Mouse (Mus musculus) kidney, postnatal 36 days (tissue): Measurements from ENCODE around the gene Crot.
"Not testable (repeated sequence)": the region's sequence is repeated elsewhere in the genome, so short reads cannot be mapped to it uniquely, and the experiment has no call there.

Experiments used
- DNase-seq, 2 experiments: peaks; one replicate each; pipeline ENCODE4 v3.0.0; 2021 to 2022; ENCODE audit warnings: mixed read lengths in 2 of 2

Crot gene

GRCm38 (mm10) chr5:8995966-8996685 is 998 bp downstream of the Crot start:
- DNase-seq, result no peak

DNA sequence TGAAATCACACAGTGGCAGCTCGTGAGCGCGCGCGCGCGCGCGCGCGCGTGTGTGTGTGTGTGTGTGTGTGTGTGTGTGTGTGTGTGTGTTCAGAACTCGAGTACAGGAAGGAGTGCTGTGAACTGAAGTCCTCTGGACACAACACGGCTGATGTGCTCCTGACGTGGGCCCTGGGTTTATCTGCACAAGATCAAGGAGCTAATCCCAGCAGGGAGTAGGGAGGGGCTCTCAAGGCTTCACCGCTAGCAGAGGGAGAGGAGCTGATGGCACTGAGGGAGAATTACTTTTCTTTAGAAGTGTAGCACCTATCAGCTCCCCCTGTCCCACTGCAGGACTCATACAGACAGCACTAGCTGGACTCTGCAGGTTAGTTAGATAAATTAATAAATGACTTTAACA is 5.5 kb downstream of the Crot start:
- DNase-seq, result no peak

DNA sequence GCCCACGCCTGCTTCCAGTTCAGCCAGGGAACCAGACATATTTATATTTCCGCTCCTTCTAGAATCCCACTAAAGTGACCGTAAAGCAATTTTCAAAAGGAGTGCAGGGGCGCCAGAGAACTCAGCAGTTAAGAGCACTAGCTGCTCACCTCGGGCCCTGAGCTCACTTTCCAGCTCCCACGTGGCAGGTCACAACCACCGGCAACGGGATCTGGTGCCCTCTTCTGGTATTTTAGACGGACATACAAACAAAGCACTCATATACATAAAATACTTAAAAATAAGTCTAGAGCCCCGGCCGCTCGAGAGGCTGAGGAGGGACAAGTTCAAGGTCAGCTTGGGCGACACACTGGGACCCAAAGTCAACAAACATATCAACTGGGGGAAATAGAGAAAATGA is 6.6 kb downstream of the Crot start:
- peak in 1 of 2 experiments; percentile 23 for DNase-seq

DNA sequence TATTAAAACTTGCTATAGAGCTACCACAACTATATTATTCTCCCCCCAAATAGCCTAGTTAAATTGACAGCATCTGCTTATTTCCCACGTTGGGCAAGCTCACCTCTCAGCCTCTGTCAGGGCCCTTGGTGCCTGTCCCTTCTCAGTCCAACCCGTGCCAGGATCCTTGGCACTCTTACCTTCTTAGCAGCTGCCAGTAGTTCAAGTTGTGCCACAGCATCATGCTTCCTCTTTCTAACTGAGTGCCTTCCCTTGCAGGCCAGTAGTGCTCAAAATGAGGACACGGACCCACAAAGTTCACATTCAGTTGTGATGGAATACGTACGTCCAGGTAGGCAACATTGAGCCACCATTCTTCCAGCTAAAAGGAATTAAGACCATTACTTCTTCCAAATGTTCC is 9.2 kb downstream of the Crot start:
- no peak for DNase-seq

DNA sequence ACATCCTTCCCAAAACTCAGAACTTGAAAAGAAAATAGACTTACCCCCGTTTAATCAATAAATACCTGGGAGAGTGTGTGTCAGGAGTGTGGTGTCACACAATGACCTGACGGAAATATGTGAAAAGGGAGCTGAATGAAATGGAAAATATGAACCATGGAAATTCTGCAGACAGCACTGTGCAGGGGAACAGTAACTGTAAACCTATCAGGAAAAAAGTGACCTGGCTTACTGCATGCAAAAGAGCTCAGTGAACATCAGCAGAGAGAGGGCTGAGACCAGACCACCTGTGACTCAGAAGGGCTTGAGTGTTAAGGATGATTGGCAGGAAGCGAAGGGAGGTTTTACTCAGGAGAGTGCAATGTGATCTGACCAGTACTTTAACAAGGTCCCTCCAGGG is 11.7 kb downstream of the Crot start:
- no peak for DNase-seq

DNA sequence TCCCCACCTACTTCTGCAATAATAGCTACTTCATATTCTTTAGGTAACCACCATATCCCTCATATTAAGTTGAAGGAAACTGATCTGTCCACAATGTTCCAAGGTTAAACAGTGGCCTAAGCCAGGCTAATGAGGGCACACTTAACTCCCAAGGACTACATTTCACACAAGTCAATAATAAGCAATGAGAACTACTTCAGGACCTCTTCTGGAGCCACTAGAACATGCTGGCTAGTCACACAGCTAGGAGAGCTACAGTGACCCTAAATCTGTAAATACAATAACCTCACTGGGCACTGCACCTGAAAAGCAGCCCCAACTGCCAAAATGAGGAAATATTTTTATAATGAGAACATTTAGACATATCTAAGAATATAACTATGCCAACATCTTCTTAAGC is 22.4 kb downstream of the Crot start:
- DNase-seq, result no peak

- no peak for DNase-seq
These were observed 24.8 kb downstream of the Crot start for GRCm38 (mm10) chr5:8972355-8972754.

DNA sequence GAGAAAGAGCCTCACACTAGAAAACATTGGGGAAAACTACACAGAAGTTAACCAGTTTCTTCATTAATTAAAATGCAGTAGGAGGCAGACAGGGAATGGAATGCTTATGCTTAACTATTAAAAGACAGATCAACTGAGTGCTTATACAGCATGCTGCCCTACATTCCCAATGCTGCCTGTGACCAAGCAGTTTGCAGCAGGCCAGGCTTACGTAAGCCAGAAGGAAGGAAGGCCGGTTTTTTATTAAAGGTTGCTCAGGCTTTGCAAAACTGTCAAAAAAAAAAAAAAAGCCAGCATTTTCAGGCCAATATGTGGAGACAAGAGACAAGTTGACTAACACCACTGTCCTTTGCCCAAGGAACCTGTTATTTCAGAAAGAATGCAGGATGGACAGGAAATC is 26.4 kb downstream of the Crot start:
- peak in 1 of 2 experiments; percentile 43 for DNase-seq

GRCm38 (mm10) chr5:8964487-8964886 is 32.6 kb downstream of the Crot start:
- no peak for DNase-seq

DNA sequence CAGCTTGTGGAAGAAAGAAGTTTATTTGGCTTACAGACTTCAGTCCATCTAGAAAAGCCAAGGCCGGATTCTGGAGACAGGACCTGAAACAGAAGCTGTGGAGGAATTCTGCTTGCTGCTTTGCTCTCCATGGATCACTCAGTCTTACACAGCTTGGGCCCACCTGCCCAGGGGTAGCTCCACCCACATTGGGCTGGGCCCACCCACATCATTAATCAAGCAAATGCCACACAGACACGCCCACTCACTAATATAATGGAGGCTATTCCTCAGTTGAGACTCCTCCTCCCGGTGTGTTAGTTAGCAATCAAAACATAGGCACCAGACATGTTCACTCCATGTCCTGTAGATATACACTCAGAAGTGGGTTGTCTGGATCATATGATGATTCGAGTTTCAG is 36.6 kb downstream of the Crot start:
- no peak for DNase-seq

DNA sequence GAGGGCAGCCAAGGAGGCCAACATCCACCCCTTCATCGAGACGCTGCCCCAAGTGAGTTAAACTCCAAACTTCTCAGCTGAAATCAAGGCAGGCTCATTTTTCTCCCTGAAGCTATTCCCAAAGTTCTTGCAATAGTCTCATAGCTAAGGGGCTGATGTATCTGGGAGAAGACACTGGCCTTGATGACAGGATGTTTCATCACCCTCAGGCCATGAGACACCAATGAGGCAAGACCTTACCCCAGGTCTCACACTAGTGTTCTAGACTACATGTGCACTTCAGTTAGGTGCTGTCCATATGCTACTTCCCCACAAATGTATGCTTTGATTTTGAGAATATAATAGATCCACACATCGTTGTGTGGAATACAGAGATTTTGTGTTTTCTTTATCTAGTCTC is 41.6 kb downstream of the Crot start:
- DNase-seq, result no peak

DNA sequence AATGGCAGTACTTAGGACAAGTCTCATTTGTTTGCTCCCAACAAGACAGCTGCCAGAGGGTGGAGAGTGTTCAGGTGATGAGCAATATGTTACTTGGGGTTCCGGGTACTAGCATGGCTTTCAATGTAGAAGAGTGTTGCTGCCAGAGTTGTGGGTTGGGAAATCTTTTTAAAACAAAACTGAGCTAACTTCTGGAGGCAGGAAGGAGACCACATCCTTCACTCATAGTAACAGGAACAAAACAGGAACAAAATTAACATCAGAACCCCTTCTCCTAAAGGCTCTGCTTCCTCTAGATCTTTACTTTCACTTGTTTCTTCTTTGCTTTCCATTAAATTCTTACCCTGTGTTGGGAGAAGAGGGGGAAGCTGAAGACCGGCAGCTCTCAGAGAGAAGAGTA is 43.5 kb downstream of the Crot start:
- DNase-seq, result no peak

- DNase-seq, result no peak
These were observed 49.6 kb downstream of the Crot start for GRCm38 (mm10) chr5:8947423-8948110.

- no peak for DNase-seq
These were observed 53.3 kb downstream of the Crot start for GRCm38 (mm10) chr5:8943836-8944235.

DNA sequence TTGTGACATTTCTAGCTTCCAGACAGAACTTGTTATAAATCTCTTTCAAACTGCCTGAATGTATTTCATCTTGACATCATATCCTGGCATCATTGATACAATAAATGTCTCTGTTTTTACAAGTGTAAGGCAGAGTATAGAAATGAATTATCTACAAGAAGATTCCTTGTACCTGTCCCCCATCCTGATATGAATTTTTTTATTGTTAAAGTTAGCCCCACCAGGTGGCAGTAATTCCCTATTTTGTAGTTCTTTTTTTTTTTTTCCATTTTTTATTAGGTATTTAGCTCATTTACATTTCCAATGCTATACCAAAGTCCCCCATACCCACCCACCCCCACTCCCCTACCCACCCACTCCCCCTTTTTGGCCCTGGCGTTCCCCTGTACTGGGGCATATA is 55.9 kb downstream of the Crot start:
- DNase-seq, result not testable (repeated sequence)

DNA sequence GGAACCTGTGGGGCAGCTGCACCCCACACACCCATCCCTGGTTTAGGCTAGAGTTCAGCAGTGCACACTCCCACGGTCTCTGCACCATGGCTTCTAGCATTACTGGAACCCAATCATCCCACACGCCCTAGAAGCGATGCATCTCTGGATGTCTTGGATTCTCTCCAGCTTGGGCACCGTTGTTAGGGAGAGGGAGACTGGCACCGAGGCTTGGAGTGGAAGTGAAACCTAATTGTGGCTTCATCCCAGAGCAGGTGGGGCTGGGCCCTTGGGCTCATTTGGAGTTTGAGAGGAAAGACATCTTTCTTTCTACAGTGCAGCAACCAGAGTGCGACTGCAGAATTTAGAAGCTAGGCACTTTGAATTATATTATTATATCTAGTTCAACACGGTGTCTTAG is 59.2 kb downstream of the Crot start:
- DNase-seq, result no peak

DNA sequence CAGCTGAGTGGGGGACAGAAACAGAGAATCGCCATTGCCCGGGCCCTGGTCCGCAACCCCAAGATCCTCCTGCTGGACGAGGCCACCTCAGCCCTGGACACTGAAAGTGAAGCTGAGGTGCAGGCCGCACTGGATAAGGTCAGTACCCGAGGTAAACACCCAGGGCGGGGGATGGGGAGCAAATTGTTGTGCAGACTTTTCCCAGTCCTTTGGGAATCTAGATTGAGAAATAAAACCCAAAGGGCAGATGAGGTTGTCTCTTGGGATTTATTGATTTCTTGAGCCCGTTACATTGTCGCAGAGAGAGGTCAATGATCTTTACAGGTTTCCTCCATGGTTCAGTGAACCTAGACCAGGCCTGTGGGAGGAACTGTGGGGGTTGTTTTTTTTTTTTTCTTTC is 68.7 kb downstream of the Crot start:
- no peak for DNase-seq

GRCm38 (mm10) chr5:8917069-8917468 is 80.1 kb downstream of the Crot start:
- no peak for DNase-seq

- DNase-seq, result no peak
These were observed 80.7 kb downstream of the Crot start for GRCm38 (mm10) chr5:8916400-8916799.
